Mouse (Mus musculus): ENCODE data around the gene Mpc1. TPM values are rescaled to one million over a fixed set of nuclear protein-coding genes. Genes with fewer than 3 reads are reported as not detected.
A peak's percentile ranks its signal among the peaks of the same experiment; 100 is the strongest.
"Not testable (repeated sequence)": the region's sequence is repeated elsewhere in the genome, so short reads cannot be mapped to it uniquely, and the experiment has no call there.

Mpc1 gene
- polyA plus RNA-seq, 1 experiment from 2014 or later = 196 TPM

GRCm38 (mm10) chr17:8303671-8304070 lies 21.0 kb downstream of the Mpc1 start:
- Histone ChIP-seq H3K27ac (ENCODE audit: low read length) (no peak overlapping the region), H3K4me1 (replicated peaks; ENCODE audit: control insufficient read depth, insufficient read depth, low read length) (no peaks in the 10 kb centered on the region), H3K4me2 (ENCODE audit: low read depth, low read length) (no peak overlapping the region), H3K27me3 (ENCODE audit: control insufficient read depth, insufficient read depth, low read depth, low read length) (no peaks in the 10 kb centered on the region), H3K9me3 (ENCODE audit: control insufficient read depth, low read length) (no peaks in the 10 kb centered on the region), H3K4me3 (ENCODE audit: low read length) (no peak overlapping the region), H3K9ac (ENCODE audit: low read length) (no peak overlapping the region), H3K36me3 (ENCODE audit: control insufficient read depth, insufficient read depth, low read length) (no peaks in the 10 kb centered on the region)
- no peak for ATAC-seq (ENCODE audit: low read depth)
- WGBS = 31% methylated on average over 5 of the region's 5 CpGs

GRCm38 (mm10) chr17:8305801-8306200 lies 23.1 kb downstream of the Mpc1 start:
- Histone ChIP-seq H3K27me3 (ENCODE audit: control insufficient read depth, insufficient read depth, low read depth, low read length) (no peaks in the 10 kb centered on the region), H3K36me3 (ENCODE audit: control insufficient read depth, insufficient read depth, low read length) (no peaks in the 10 kb centered on the region), H3K4me2 (ENCODE audit: low read depth, low read length) (no peak overlapping the region), H3K27ac (ENCODE audit: low read length) (peak overlapping the region; percentile 24; the same call in 1 of the 2 replicates), H3K4me1 (replicated peaks; ENCODE audit: control insufficient read depth, insufficient read depth, low read length) (no peaks in the 10 kb centered on the region), H3K4me3 (ENCODE audit: low read length) (no peak overlapping the region), H3K9me3 (ENCODE audit: control insufficient read depth, low read length) (no peaks in the 10 kb centered on the region), H3K9ac (ENCODE audit: low read length) (no peak overlapping the region)
- no peak for ATAC-seq (ENCODE audit: low read depth)
- 33% methylated on average over 3 of the region's 3 CpGs for WGBS

GRCm38 (mm10) chr17:8310838-8311614 lies 28.3 kb downstream of the Mpc1 start, which contains the start of gene Sft2d1:
Sft2d1 (plus strand) TSS chr17:8311102.
- Histone ChIP-seq H3K36me3 (ENCODE audit: control insufficient read depth, insufficient read depth, low read length) (no peaks in the 10 kb centered on the region; the same call in 1 of the 2 replicates), H3K4me3 (ENCODE audit: low read length) (peak within 1 kb of the TSS; percentile 82), H3K9ac (ENCODE audit: low read length) (peak within 1 kb of the TSS; percentile 82), H3K4me1 (replicated peaks; ENCODE audit: control insufficient read depth, insufficient read depth, low read length) (peaks cover 9% of the 10 kb centered on the region), H3K4me2 (ENCODE audit: low read depth, low read length) (peak within 1 kb of the TSS; percentile 76), H3K9me3 (ENCODE audit: control insufficient read depth, low read length) (no peaks in the 10 kb centered on the region), H3K27ac (ENCODE audit: low read length) (peak within 1 kb of the TSS; percentile 68), H3K27me3 (ENCODE audit: control insufficient read depth, insufficient read depth, low read depth, low read length) (no peaks in the 10 kb centered on the region)
- WGBS = under 1% methylated on average over 49 of the region's 54 CpGs
- peak; percentile 98 for ATAC-seq (ENCODE audit: low read depth)

GRCm38 (mm10) chr17:8311751-8312150 lies 29.0 kb downstream of the Mpc1 start:
- H3K4me3 ChIP-seq (ENCODE audit: low read length) = peak overlapping the region; percentile 82
- ATAC-seq (ENCODE audit: low read depth) = no peak
- peaks cover 9% of the 10 kb centered on the region for H3K4me1 ChIP-seq (replicated peaks; ENCODE audit: control insufficient read depth, insufficient read depth, low read length)
- peak overlapping the region; percentile 65 for H3K4me2 ChIP-seq (ENCODE audit: low read depth, low read length)
- H3K36me3 ChIP-seq (ENCODE audit: control insufficient read depth, insufficient read depth, low read length) = no peaks in the 10 kb centered on the region; the same call in 1 of the 2 replicates
- no peaks in the 10 kb centered on the region for H3K27me3 ChIP-seq (ENCODE audit: control insufficient read depth, insufficient read depth, low read depth, low read length)
- no peak overlapping the region for H3K27ac ChIP-seq (ENCODE audit: low read length)
- H3K9me3 ChIP-seq (ENCODE audit: control insufficient read depth, low read length) = no peaks in the 10 kb centered on the region
- peak overlapping the region; percentile 82 for H3K9ac ChIP-seq (ENCODE audit: low read length)
- WGBS = 35% methylated on average over 3 of the region's 3 CpGs

- Histone ChIP-seq H3K27me3 (ENCODE audit: control insufficient read depth, insufficient read depth, low read depth, low read length) (no peaks in the 10 kb centered on the region), H3K9ac (ENCODE audit: low read length) (no peak overlapping the region), H3K4me3 (ENCODE audit: low read length) (no peak overlapping the region), H3K27ac (ENCODE audit: low read length) (no peak overlapping the region), H3K4me1 (replicated peaks; ENCODE audit: control insufficient read depth, insufficient read depth, low read length) (peaks cover 9% of the 10 kb centered on the region), H3K36me3 (ENCODE audit: control insufficient read depth, insufficient read depth, low read length) (no peaks in the 10 kb centered on the region; the same call in 1 of the 2 replicates), H3K9me3 (ENCODE audit: control insufficient read depth, low read length) (no peaks in the 10 kb centered on the region), H3K4me2 (ENCODE audit: low read depth, low read length) (no peak overlapping the region)
- 85% methylated on average over 3 of the region's 3 CpGs for WGBS
- no peak for ATAC-seq (ENCODE audit: low read depth)
These were observed 31.3 kb downstream of the Mpc1 start for GRCm38 (mm10) chr17:8313976-8314375.

- H3K36me3 ChIP-seq (ENCODE audit: control insufficient read depth, insufficient read depth, low read length) = no peaks in the 10 kb centered on the region; the same call in 1 of the 2 replicates
- ATAC-seq (ENCODE audit: low read depth) = 0 out of 2 replicates have a peak, but pooled peaks have one; percentile 7
- H3K4me3 ChIP-seq (ENCODE audit: low read length) = no peak overlapping the region
These were observed 33.5 kb downstream of the Mpc1 start for GRCm38 (mm10) chr17:8316251-8316650.

GRCm38 (mm10) chr17:8326877-8327276 lies 44.2 kb downstream of the Mpc1 start:
- not testable (repeated sequence) for H3K27ac ChIP-seq (ENCODE audit: low read length); H3K4me1 ChIP-seq (replicated peaks; ENCODE audit: control insufficient read depth, insufficient read depth, low read length); ATAC-seq (ENCODE audit: low read depth); H3K4me2 ChIP-seq (ENCODE audit: low read depth, low read length); H3K36me3 ChIP-seq (ENCODE audit: control insufficient read depth, insufficient read depth, low read length); H3K27me3 ChIP-seq (ENCODE audit: control insufficient read depth, insufficient read depth, low read depth, low read length); H3K9ac ChIP-seq (ENCODE audit: low read length); H3K9me3 ChIP-seq (ENCODE audit: control insufficient read depth, low read length); H3K4me3 ChIP-seq (ENCODE audit: low read length)
- 84% methylated on average over 9 of the region's 11 CpGs for WGBS

More at GRCm38 (mm10) chr17:8316251-8316650, 33.5 kb downstream of the Mpc1 start:
- no peak overlapping the region for H3K4me2 ChIP-seq (ENCODE audit: low read depth, low read length)
- no peaks in the 10 kb centered on the region for H3K27me3 ChIP-seq (ENCODE audit: control insufficient read depth, insufficient read depth, low read depth, low read length)
- H3K4me1 ChIP-seq (replicated peaks; ENCODE audit: control insufficient read depth, insufficient read depth, low read length) = peaks cover 9% of the 10 kb centered on the region
- H3K9ac ChIP-seq (ENCODE audit: low read length) = no peak overlapping the region
- H3K27ac ChIP-seq (ENCODE audit: low read length) = no peak overlapping the region
- H3K9me3 ChIP-seq (ENCODE audit: control insufficient read depth, low read length) = no peaks in the 10 kb centered on the region
- 50% methylated on average over 1 of the region's 1 CpGs for WGBS

- 68% methylated on average over 7 of the region's 7 CpGs for WGBS
These were observed 45.9 kb downstream of the Mpc1 start for GRCm38 (mm10) chr17:8328511-8329174.

GRCm38 (mm10) chr17:8330602-8331001 lies 47.9 kb downstream of the Mpc1 start:
- H3K4me1 ChIP-seq (replicated peaks; ENCODE audit: control insufficient read depth, insufficient read depth, low read length) = no peaks in the 10 kb centered on the region
- H3K4me3 ChIP-seq (ENCODE audit: low read length) = no peak overlapping the region
- no peaks in the 10 kb centered on the region for H3K27me3 ChIP-seq (ENCODE audit: control insufficient read depth, insufficient read depth, low read depth, low read length)
- H3K36me3 ChIP-seq (ENCODE audit: control insufficient read depth, insufficient read depth, low read length) = peaks cover 6% of the 10 kb centered on the region
- 68% methylated on average over 5 of the region's 5 CpGs for whole genome bisulfite sequencing
- peak; percentile 61; the same call in 1 of the 2 replicates for ATAC-seq (ENCODE audit: low read depth)
- no peak overlapping the region for H3K9ac ChIP-seq (ENCODE audit: low read length)
- H3K27ac ChIP-seq (ENCODE audit: low read length) = no peak overlapping the region
- H3K9me3 ChIP-seq (ENCODE audit: control insufficient read depth, low read length) = no peaks in the 10 kb centered on the region
- no peak overlapping the region for H3K4me2 ChIP-seq (ENCODE audit: low read depth, low read length)

More at GRCm38 (mm10) chr17:8328511-8329174, 45.9 kb downstream of the Mpc1 start:
- no peak for ATAC-seq (ENCODE audit: low read depth)
- Histone ChIP-seq H3K4me3 (ENCODE audit: low read length) (no peak overlapping the region), H3K36me3 (ENCODE audit: control insufficient read depth, insufficient read depth, low read length) (peaks cover 9% of the 10 kb centered on the region), H3K4me1 (replicated peaks; ENCODE audit: control insufficient read depth, insufficient read depth, low read length) (no peaks in the 10 kb centered on the region), H3K9me3 (ENCODE audit: control insufficient read depth, low read length) (no peaks in the 10 kb centered on the region), H3K27ac (ENCODE audit: low read length) (no peak overlapping the region), H3K9ac (ENCODE audit: low read length) (no peak overlapping the region), H3K4me2 (ENCODE audit: low read depth, low read length) (no peak overlapping the region), H3K27me3 (ENCODE audit: control insufficient read depth, insufficient read depth, low read depth, low read length) (no peaks in the 10 kb centered on the region)
